Mouse (Mus musculus) gastrocnemius, postnatal 36 days (tissue): ENCODE data around the gene Pdgfd. TPM values are rescaled to one million over a fixed set of nuclear protein-coding genes. Genes with fewer than 3 reads are reported as not detected.
"Not testable (repeated sequence)": the region's sequence is repeated elsewhere in the genome, so short reads cannot be mapped to it uniquely, and the experiment has no call there.

Experiments used
- DNase-seq, 2 experiments: peaks; one replicate each; pipeline ENCODE4 v3.0.0; 2022
- intact Hi-C: fragments of 180-260 bp; cut with DNase I; formaldehyde crosslinking; loops from one replicate; pipeline ENCODE4 v1.15.1; 2025
- long read RNA-seq, 2 experiments: library from polyadenylated mRNA; stranded (forward); transcript quantifications; one replicate each; pipeline ENCODE4 v2.0.0; 2021
- total RNA-seq, 2 experiments: library from RNA; stranded (reverse); gene quantifications; 2 replicates each; pipeline ENCODE4 v1.2.3; 2021

The Pdgfd gene
- 1 to 10 TPM; 3.6 to 4.5 TPM for total RNA-seq
- long read RNA-seq, experiment 1, partial matches to known transcripts, result 1 of 6 reads
- long read RNA-seq, experiment 1, other reads (novel, unspliced or antisense), result 1 of 6 reads
- long read RNA-seq, experiment 2, partial matches to known transcripts, result 1 of 6 reads
- long read RNA-seq, experiment 2, other reads (novel, unspliced or antisense), result 4 of 6 reads

- peak; percentile 39 to 51 for DNase-seq
- intact Hi-C loops, result no loop called here
Observed at GRCm38 (mm10) chr9:6168391-6169037, at the start of gene Pdgfd. Pdgfd (plus strand) TSS chr9:6168584.

DNA sequence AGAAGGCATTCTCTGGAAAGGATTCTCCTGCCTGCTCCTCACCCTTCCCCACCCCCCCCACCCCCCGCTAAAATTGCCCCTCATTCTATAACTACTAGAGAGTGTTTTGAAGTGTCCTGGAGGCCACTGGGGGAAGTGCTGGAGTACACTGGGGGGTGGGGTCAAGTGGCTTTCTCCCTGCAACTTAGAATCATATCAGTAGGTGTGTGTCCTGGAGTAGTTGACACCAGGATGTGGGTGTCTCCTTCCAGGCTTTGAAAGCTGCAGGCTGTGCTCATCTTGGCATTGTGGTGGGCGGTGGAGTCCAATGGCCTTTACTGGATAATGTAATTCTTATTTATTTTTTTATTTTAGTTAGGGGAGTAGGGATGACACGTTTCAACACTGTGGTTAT, 651 bp downstream of the Pdgfd start:
- no peak for DNase-seq
- intact Hi-C loops, result no loop called here

DNA sequence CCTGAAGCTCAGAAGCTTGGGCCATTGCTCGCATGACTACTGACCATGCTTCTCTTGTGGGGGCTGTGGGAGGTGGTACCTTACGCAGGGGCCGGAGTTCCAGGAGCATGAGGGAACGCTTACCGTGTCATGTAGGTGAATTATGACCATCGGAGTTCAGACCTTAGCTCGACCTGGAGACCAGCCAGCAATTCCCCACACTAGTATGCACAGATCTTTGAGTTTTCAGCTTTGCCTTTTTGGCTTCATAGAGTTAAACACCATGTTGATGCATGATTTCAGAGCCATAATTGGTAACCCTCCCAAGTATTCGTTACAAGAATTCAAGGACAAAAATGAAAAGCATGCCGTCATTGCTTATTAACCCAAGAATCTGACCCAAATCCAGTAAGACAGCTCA, 2.6 kb downstream of the Pdgfd start:
- intact Hi-C loops, result no loop called here
- no peak for DNase-seq

DNA sequence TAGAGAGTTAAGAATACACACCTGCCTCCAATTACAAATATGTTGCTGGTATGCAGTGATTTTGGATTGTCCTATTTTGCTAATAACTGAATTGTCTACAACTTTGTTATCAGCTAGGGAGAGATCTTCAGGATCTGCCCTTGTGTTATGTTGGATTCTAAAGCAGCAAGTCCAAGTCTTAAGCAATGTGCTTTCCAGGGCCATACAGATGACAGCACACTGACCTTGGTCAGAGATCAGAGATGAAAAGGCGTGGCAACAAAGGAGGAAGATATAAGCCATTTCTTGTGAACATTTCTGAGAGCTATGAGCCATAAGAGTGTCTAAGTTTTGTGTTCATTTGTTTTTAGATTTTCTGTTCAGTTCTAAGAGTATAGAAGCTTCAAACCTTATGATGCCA, 4.9 kb downstream of the Pdgfd start:
- no peak for DNase-seq
- intact Hi-C loops, result no loop called here

- intact Hi-C loops, result no loop called here
- no peak for DNase-seq
Observed at GRCm38 (mm10) chr9:6175731-6176130, 7.3 kb downstream of the Pdgfd start.

- DNase-seq, result no peak
- intact Hi-C loops, result no loop called here
Observed at GRCm38 (mm10) chr9:6182307-6182923, 14.0 kb downstream of the Pdgfd start.

DNA sequence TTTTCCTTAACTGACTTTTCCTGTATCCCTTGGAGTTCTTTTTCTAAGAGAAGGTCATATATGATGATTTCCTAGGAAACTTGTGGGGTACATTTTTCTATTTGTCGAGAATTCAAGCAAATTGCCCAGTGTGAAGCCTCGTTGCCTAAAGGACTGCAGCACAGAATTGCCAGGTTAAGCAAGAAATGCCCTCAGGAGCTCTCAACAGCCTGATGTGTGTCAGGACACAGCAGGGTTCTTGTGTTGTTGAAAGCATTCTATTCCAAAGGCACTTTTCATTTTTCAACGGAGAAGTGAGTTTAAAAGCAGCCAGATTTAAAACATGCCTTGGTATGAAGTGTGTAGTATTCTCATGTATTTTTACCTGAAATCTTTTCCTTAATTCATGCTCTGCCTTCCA, 19.6 kb downstream of the Pdgfd start:
- intact Hi-C loops, result no loop called here
- no peak for DNase-seq

- intact Hi-C loops, result no loop called here
- DNase-seq, result no peak
Observed at GRCm38 (mm10) chr9:6193352-6193751, 25.0 kb downstream of the Pdgfd start.

GRCm38 (mm10) chr9:6212862-6213261, 44.5 kb downstream of the Pdgfd start:
- DNase-seq, result no peak
- intact Hi-C loops, result no loop called here

DNA sequence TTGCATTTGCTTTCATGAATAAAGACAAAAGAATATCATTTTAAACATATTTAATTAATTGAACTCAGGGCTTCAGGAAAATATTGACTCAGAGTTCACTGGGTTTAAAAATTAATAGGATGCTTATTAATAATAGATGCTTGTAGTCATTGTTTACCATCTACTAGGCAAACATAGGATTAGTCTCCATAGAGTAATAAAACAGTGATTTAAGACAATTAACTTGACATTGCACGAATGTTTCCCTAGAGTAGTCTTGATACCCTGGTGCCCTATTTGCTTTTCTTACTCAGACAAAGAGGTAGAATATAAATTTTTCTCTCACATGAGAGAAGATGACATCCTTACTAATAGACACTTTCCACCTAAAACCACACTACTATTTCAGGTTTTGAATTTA, 49.1 kb downstream of the Pdgfd start:
- DNase-seq, result no peak
- intact Hi-C loops, result no loop called here

DNA sequence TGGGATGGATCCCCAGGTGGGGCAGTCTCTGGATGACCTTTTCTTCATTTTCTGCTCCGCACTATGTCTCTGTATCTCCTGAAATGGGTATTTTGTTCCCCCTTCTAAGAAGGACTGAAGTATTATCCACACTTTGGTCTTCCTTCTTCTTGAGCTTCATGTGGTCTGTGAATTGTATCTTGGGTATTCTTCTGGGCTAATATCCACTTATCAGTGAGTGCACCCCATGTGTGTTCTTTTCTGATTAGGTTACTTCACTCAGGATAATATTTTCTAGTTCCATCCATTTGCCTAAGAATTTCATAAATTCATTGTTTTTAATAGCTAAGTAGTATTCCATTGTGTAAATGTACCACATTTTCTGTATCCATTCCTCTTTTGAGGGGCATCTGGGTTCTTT, 67.6 kb downstream of the Pdgfd start:
- DNase-seq, intact Hi-C loops: not testable (repeated sequence)

GRCm38 (mm10) chr9:6250320-6250719, 81.9 kb downstream of the Pdgfd start:
- DNase-seq, result no peak
- intact Hi-C loops, result no loop called here

- intact Hi-C loops, result no loop called here
- DNase-seq, result no peak
Observed at GRCm38 (mm10) chr9:6251990-6252389, 83.6 kb downstream of the Pdgfd start.

DNA sequence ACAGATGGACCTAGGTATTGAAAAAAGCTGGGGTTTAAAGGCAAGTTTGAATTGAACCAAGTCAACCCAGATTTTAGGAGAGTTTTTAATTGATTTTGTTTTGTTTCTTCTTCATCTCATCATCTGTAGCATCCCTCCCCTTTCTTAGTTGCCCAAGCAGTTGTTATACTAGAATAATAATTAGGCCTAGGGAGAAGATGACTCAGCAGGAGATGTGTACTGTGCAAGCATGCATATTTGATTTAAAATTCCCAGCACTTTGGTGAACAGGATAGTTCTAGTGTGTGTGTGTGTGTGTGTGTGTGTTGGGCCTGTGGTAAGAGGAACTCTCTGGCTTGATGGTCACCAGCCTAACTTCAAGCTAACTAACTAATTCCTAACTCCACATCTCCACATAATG, 88.7 kb downstream of the Pdgfd start:
- no peak for DNase-seq
- intact Hi-C loops, result no loop called here

GRCm38 (mm10) chr9:6264820-6265219, 96.4 kb downstream of the Pdgfd start:
- no peak for DNase-seq
- intact Hi-C loops, result no loop called here

DNA sequence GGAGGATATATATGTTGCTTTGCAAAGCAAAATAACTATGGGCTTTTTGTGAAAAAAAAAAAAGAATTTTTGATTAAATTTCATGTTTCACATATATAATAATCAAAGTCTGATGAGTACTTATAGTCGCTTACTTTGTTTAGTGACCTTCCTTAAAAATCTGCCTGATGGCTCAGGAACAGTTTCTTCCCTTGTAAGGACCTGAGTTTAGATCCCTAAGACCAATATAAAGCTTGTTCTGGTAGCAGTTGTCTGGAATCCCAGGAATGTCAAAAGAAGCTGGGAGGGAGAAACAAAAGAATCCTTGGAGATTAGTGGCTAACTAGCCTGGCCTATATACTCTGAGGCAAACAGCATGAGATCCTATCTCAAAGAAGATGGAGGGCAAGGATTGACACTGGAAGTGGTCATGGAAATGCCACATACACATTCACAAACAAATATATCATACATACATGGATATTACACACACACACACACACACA, 101.5 kb downstream of the Pdgfd start, which contains the start of gene Ddi1:
TSS of gene Ddi1 (minus strand) at position 51 of the 485 bp plus-strand sequence.
- DNase-seq, result no peak
- intact Hi-C loops, result no loop called here

- no peak for DNase-seq
- intact Hi-C loops, result no loop called here
Observed at GRCm38 (mm10) chr9:6276395-6276794, 108.0 kb downstream of the Pdgfd start.

GRCm38 (mm10) chr9:6277526-6277925, 109.1 kb downstream of the Pdgfd start:
- intact Hi-C loops, result no loop called here
- no peak for DNase-seq

- no peak for DNase-seq
- intact Hi-C loops, result no loop called here
Observed at GRCm38 (mm10) chr9:6286770-6287169, 118.4 kb downstream of the Pdgfd start.

DNA sequence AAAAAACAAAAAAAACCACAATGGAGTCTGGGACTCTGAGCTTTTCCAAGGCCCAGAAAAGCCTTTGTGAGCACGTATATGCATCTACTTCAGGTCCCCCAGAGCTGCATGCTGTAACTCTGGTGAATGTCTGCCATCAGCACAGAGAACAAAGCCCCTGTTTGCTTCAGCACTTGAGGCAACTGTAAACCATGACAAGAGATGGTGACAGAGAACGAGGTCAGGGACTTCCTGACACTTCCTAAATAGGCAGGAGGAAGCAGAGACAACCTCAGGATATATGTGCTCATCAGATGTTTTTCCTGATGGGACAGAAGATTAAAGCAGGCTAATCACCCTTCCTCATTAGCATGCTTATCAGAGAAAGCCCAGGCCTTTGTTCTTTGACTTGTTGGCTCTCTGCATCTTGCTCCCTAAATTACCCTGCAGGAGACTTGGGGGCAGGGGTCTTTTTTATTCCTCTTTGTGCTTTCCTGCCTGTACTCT, 120.9 kb downstream of the Pdgfd start:
- no peak for DNase-seq
- intact Hi-C loops, result no loop called here

DNA sequence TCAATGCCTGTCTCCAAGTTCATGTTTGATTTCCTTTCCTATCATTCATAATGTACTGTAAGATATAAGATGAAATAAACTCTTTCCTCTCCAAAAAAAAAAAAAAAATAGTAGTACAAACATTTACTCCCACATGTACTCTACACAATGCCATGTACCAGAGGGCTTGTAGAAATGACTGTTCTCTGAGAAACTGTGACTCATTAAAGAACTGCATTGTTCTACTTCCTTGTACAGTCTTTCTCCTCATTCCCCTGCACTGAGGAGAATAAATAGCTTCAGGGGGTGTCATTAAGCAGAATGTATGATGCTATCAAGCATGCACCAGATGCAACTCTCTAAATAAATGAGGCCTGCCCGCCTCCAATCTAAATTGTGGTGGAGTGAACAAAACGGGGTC, 130.2 kb downstream of the Pdgfd start:
- intact Hi-C loops, result no loop called here
- DNase-seq, result no peak

DNA sequence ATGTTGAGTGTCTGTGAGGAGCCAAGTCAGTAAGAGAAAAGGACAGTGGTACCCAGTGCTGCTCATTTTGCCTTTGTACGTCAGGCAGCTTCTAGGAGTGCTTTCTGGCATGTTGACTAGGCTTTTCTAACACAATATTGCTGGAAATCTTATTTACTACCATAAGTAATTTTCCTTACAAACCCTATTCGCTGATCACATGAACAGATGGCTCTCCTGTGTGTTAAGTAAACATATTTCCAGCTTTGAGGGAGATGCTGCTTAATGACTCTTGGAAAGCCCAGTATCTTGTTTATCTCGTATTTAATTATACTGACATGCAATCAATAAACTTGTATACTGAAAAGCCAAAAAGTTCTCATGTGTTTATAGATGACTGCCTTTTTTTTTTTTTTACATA, 133.7 kb downstream of the Pdgfd start:
- intact Hi-C loops, result no loop called here
- no peak for DNase-seq
